Mouse (Mus musculus): Measurements from ENCODE around the gene Nupl1. TPM values are rescaled to one million over a fixed set of nuclear protein-coding genes. Genes with fewer than 3 reads are reported as not detected.

Gene Nupl1
- polyA plus RNA-seq, 1 experiment = not detected

DNA sequence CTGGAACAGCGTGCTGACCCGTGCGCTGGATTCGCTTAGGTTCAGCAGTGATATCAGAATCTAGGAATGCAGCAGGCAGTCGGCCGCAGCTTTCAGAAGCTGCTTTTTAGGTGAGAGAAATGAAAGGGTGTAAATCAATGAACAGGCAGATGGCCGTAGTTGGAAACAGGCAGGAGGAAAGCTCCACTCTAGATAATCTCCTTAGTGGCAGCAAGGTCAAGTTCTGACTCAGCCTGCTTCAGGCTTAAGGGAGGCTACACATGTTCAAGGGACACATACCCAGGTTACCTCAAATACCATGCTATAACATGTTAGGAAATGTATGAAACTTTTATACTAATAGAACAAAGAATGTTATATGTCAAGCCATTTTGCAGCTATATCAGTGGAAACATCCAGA lies 11.1 kb upstream of the Nupl1 start:
- TF ChIP-seq MYOG (IDR thresholded peaks at IDR 0.05; ENCODE audit: control insufficient read depth, extremely low read depth, insufficient read length) (no peak), USF1 (IDR thresholded peaks at IDR 0.05; ENCODE audit: low read depth) (no peak), CEBPB (IDR thresholded peaks at IDR 0.05; ENCODE audit: low read depth) (no peak), MYOD1 (IDR thresholded peaks at IDR 0.05; ENCODE audit: control insufficient read depth, insufficient read length, low read depth) (no peak), FOSL1 (IDR thresholded peaks at IDR 0.05; ENCODE audit: insufficient read depth, low read length, poor library complexity, severe bottlenecking) (no peak)
- no peak overlapping the region for H3K4me3 ChIP-seq (ENCODE audit: insufficient read depth, poor library complexity, severe bottlenecking)
- H3K27me3 ChIP-seq (ENCODE audit: control insufficient read depth, insufficient read depth, insufficient read length) = peaks cover 3% of the 10 kb centered on the region
- peaks cover 19% of the 10 kb centered on the region for H3K79me2 ChIP-seq (ENCODE audit: control insufficient read depth, insufficient read depth)
- H3K36me3 ChIP-seq (ENCODE audit: control insufficient read depth, insufficient read depth) = no peaks in the 10 kb centered on the region
- H3ac ChIP-seq (ENCODE audit: control insufficient read depth, insufficient read length, low read depth) = no peak overlapping the region
- H3K79me3 ChIP-seq (ENCODE audit: low read depth) = peaks cover 12% of the 10 kb centered on the region

DNA sequence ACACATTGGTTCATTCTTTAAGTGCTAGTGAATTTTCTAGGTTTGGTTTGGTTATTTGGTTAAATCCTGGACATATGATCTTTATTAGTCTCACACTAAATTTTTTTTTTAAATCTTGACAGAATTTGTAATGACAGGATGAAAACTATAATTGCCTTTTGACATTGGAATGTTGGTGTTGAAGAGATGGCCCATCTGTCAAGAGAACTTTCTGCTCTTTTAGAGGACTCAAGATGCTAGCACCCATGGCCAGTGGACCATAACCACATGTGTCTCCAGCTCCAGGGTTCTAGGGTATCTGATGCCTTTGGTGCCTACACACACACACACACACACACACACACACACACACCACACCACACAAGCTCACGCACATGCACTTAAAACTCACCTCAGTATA lies 6.6 kb upstream of the Nupl1 start:
- Histone ChIP-seq H3K27me3 (ENCODE audit: control insufficient read depth, insufficient read depth, insufficient read length) (peaks cover 3% of the 10 kb centered on the region), H3ac (ENCODE audit: control insufficient read depth, insufficient read length, low read depth) (no peak overlapping the region), H3K4me3 (ENCODE audit: insufficient read depth, poor library complexity, severe bottlenecking) (no peak overlapping the region), H3K79me3 (ENCODE audit: low read depth) (no peaks in the 10 kb centered on the region), H3K79me2 (ENCODE audit: control insufficient read depth, insufficient read depth) (no peaks in the 10 kb centered on the region), H3K36me3 (ENCODE audit: control insufficient read depth, insufficient read depth) (no peaks in the 10 kb centered on the region)
- TF ChIP-seq CEBPB (IDR thresholded peaks at IDR 0.05; ENCODE audit: low read depth) (no peak), CTCF (IDR thresholded peaks at IDR 0.05; ENCODE audit: control insufficient read depth, insufficient read depth, insufficient read length) (no peak)

DNA sequence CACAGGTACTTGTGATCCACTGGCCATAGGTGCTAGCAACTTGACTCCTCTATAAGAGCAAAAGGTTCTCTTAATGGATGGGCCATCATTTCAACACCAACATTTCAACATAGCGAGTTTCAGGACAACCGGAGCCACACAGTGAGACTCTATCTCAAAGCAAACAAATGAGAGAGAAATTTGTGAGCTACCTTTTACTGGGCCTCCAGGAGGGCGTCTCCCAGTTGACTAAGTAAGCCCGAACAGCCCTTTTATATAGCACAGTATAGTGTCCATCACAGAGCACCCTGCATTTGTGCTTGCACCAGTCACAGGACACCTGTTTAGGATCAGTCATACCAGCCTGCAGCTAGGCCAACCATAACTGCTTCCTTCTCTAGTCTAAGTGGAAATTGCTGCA lies 5.9 kb upstream of the Nupl1 start:
- no peaks in the 10 kb centered on the region for H3K79me3 ChIP-seq (ENCODE audit: low read depth)
- H3ac ChIP-seq (ENCODE audit: control insufficient read depth, insufficient read length, low read depth) = no peak overlapping the region
- no peaks in the 10 kb centered on the region for H3K36me3 ChIP-seq (ENCODE audit: control insufficient read depth, insufficient read depth)
- H3K27me3 ChIP-seq (ENCODE audit: control insufficient read depth, insufficient read depth, insufficient read length) = peaks cover 3% of the 10 kb centered on the region
- TF ChIP-seq CTCF (IDR thresholded peaks at IDR 0.05; ENCODE audit: control insufficient read depth, insufficient read depth, insufficient read length) (no peak), CEBPB (IDR thresholded peaks at IDR 0.05; ENCODE audit: low read depth) (no peak), MYOD1 (IDR thresholded peaks at IDR 0.05; ENCODE audit: control insufficient read depth, insufficient read length, low read depth) (no peak)
- no peak overlapping the region for H3K4me3 ChIP-seq (ENCODE audit: insufficient read depth, poor library complexity, severe bottlenecking)
- H3K79me2 ChIP-seq (ENCODE audit: control insufficient read depth, insufficient read depth) = no peaks in the 10 kb centered on the region

DNA sequence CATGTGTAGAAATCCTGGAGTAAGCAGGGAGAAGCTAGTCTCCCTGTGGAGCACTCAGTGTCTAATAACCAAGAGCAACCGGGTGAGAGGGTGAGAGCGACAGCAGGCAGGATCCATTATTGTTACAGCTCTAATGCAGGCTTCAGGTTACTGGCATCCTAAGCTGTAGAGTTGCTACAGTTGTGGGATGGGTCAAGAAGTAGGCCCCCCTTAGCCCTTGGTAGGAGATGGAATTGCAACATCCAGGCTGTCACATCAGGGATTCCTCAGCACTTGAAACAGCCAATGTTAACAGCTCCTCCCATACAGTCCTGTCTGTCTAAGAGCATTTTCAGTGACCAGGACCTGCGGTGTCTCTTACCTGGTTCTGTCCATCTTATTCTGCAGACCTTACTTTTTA lies 5.1 kb upstream of the Nupl1 start:
- H3K36me3 ChIP-seq (ENCODE audit: control insufficient read depth, insufficient read depth) = no peaks in the 10 kb centered on the region
- H3ac ChIP-seq (ENCODE audit: control insufficient read depth, insufficient read length, low read depth) = no peak overlapping the region
- H3K4me3 ChIP-seq (ENCODE audit: insufficient read depth, poor library complexity, severe bottlenecking) = no peak overlapping the region
- peaks cover 3% of the 10 kb centered on the region for H3K27me3 ChIP-seq (ENCODE audit: control insufficient read depth, insufficient read depth, insufficient read length)
- no peaks in the 10 kb centered on the region for H3K79me3 ChIP-seq (ENCODE audit: low read depth)
- no peak for TF ChIP-seq FOSL1 (IDR thresholded peaks at IDR 0.05; ENCODE audit: insufficient read depth, low read length, poor library complexity, severe bottlenecking)
- TF ChIP-seq MAX (IDR thresholded peaks at IDR 0.05) = no peak
- TF ChIP-seq CEBPB (IDR thresholded peaks at IDR 0.05; ENCODE audit: low read depth) = no peak
- no peak for TF ChIP-seq MYOG (IDR thresholded peaks at IDR 0.05; ENCODE audit: control insufficient read depth, extremely low read depth, insufficient read length)
- no peak for TF ChIP-seq MYOD1 (IDR thresholded peaks at IDR 0.05; ENCODE audit: control insufficient read depth, insufficient read length, low read depth)
- no peak for TF ChIP-seq CTCF (IDR thresholded peaks at IDR 0.05; ENCODE audit: control insufficient read depth, insufficient read depth, insufficient read length)
- TF ChIP-seq USF1 (IDR thresholded peaks at IDR 0.05; ENCODE audit: low read depth) = no peak
- H3K79me2 ChIP-seq (ENCODE audit: control insufficient read depth, insufficient read depth) = no peaks in the 10 kb centered on the region

DNA sequence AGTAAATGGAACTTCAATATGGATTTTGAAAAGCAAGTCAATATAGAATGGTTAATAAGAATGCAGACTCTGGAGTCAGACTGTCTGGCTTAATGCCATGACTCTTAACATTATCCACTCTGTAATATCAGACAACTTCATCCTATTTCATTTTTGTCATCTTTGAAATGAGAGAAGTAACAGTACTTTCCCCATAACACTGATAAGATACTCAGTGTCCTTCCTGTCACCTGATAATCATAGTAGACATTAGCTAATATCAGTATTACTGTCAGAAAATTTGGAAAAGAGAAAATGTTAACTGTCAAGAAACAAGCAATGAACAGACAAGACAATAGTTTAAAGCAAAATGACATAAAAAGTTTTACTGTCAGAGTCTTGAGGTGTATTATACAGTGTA lies 3.5 kb upstream of the Nupl1 start:
- no peak for TF ChIP-seq CEBPB (IDR thresholded peaks at IDR 0.05; ENCODE audit: low read depth)
- no peak for TF ChIP-seq CTCF (IDR thresholded peaks at IDR 0.05; ENCODE audit: control insufficient read depth, insufficient read depth, insufficient read length)
- TF ChIP-seq FOSL1 (IDR thresholded peaks at IDR 0.05; ENCODE audit: insufficient read depth, low read length, poor library complexity, severe bottlenecking) = no peak
- TF ChIP-seq USF1 (IDR thresholded peaks at IDR 0.05; ENCODE audit: low read depth) = no peak
- TF ChIP-seq MYOD1 (IDR thresholded peaks at IDR 0.05; ENCODE audit: control insufficient read depth, insufficient read length, low read depth) = no peak
- no peak for TF ChIP-seq MAX (IDR thresholded peaks at IDR 0.05)
- TF ChIP-seq MYOG (IDR thresholded peaks at IDR 0.05; ENCODE audit: control insufficient read depth, extremely low read depth, insufficient read length) = no peak
- H3ac ChIP-seq (ENCODE audit: control insufficient read depth, insufficient read length, low read depth) = no peak overlapping the region
- H3K79me3 ChIP-seq (ENCODE audit: low read depth) = peaks cover 13% of the 10 kb centered on the region
- H3K79me2 ChIP-seq (ENCODE audit: control insufficient read depth, insufficient read depth) = peaks cover 15% of the 10 kb centered on the region
- H3K36me3 ChIP-seq (ENCODE audit: control insufficient read depth, insufficient read depth) = no peaks in the 10 kb centered on the region
- H3K4me3 ChIP-seq (ENCODE audit: insufficient read depth, poor library complexity, severe bottlenecking) = no peak overlapping the region
- H3K27me3 ChIP-seq (ENCODE audit: control insufficient read depth, insufficient read depth, insufficient read length) = peaks cover 1% of the 10 kb centered on the region

DNA sequence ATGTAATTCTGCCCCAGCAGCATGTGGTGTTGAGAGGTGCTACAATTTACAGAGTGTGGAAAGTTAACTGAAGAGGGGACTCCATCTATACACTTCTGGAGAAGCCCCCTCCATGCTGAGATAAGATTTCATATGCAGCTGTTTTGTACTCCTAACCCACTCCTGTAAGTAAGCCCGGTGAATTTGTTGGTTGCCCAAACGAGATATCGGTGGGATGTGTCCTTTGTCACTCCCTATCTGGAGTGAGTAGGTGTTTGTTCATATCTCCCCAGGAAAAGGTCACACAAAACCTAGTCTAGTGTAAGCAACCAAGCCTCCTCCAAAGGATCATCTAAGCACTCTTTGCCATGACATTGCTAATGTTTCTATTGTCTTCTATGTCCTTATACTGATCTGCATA lies 2.2 kb upstream of the Nupl1 start:
- TF ChIP-seq CEBPB (IDR thresholded peaks at IDR 0.05; ENCODE audit: low read depth) (no peak), USF1 (IDR thresholded peaks at IDR 0.05; ENCODE audit: low read depth) (no peak), FOSL1 (IDR thresholded peaks at IDR 0.05; ENCODE audit: insufficient read depth, low read length, poor library complexity, severe bottlenecking) (no peak), MYOD1 (IDR thresholded peaks at IDR 0.05; ENCODE audit: control insufficient read depth, insufficient read length, low read depth) (no peak), CTCF (IDR thresholded peaks at IDR 0.05; ENCODE audit: control insufficient read depth, insufficient read depth, insufficient read length) (no peak), MYOG (IDR thresholded peaks at IDR 0.05; ENCODE audit: control insufficient read depth, extremely low read depth, insufficient read length) (no peak), MAX (IDR thresholded peaks at IDR 0.05) (no peak)
- Histone ChIP-seq H3K79me3 (ENCODE audit: low read depth) (peaks cover 25% of the 10 kb centered on the region), H3K79me2 (ENCODE audit: control insufficient read depth, insufficient read depth) (peaks cover 28% of the 10 kb centered on the region), H3ac (ENCODE audit: control insufficient read depth, insufficient read length, low read depth) (no peak overlapping the region), H3K4me3 (ENCODE audit: insufficient read depth, poor library complexity, severe bottlenecking) (no peak overlapping the region), H3K36me3 (ENCODE audit: control insufficient read depth, insufficient read depth) (no peaks in the 10 kb centered on the region), H3K27me3 (ENCODE audit: control insufficient read depth, insufficient read depth, insufficient read length) (no peaks in the 10 kb centered on the region)
